Mouse (Mus musculus) kidney, adult 11 months (tissue): Measurements from ENCODE around the gene Olfr564.

Experiments
- DNase-seq: peaks from one replicate; pipeline ENCODE4 v3.0.0; 2022

The Olfr564 gene

DNA sequence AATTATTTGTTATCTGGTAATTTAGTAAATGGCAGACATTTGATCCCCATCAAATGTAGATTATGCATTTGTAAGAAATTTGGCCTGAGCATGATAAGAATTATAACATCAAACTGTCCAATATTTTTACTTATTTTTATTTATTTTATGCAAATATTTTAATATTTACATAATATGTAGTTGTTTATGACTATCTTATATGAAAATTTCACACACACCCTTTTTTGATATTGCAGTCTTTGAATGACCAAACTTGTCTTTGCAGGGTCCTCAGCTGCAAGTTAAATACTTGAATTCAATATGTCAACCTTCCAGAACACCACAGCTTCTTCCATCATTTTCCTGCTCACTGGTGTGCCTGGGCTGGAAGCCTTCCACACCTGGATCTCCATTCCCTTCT is at the start of gene Olfr564:
TSS of gene Olfr564 (plus strand) at position 301 of the 400 bp plus-strand sequence.
- no peak for DNase-seq

DNA sequence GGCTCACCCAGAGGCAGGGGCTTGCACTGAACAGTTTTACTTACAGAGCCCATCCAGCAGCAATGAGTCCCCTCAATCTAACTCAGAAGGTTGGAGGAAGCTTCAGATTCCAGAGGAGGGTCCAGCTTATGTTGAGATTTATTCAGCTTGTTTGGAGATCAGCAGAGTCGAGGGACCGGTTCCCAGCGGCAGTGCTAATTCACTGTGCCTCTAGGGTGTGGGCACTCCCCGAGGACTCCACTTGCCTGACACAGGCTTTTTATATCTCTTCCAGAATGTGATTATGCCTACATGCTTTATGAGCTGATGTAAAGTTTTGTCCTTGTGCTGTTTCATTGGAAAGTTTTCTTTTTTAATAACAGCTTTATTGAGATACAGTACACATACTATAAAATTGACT is 44.0 kb upstream of the Olfr564 start, which contains the start of the genes Olfr560 and Olfr78:
TSS of gene Olfr560 (minus strand) at position 101 of the 400 bp plus-strand sequence.
TSS of gene Olfr78 (minus strand) at position 206 of the 400 bp plus-strand sequence.
- DNase-seq = no peak

DNA sequence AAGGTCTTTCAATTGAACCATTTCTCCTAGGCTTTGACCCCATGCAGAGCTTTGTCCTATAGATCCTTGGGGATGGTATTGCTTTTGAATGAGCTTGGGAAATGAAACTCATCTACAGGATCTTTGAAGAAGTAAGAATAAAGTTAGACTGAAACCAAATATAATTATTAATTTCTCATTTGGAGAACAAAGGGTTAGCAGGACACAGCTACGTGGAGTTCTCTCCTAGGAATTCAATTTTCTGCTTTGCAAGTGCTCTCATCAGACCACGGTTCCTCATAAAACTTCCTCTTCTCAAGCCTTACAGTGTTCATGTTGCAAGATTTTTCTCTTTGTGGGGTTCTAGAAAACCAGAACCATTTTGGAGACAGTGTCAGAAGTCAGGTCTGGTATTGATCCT is 32.4 kb upstream of the Olfr564 start, which contains the start of gene Olfr561:
TSS of gene Olfr561 (plus strand) at position 301 of the 400 bp plus-strand sequence.
- no peak for DNase-seq
